Mouse (Mus musculus) ovary, adult 18-20 months (tissue): Measurements from ENCODE around the gene Pnpla3.
"Not testable (repeated sequence)": the region's sequence is repeated elsewhere in the genome, so short reads cannot be mapped to it uniquely, and the experiment has no call there.

Source experiments
- DNase-seq: peaks from one replicate; pipeline ENCODE4 v3.0.0; 2022; ENCODE audit warnings: low spot score, mixed read lengths

Pnpla3 gene

GRCm38 (mm10) chr15:84167600-84167999 lies at the start of gene Pnpla3:
Gene Pnpla3, plus strand, starts transcription at chr15:84167837.
- peak; percentile 93 for DNase-seq

- DNase-seq, result no peak
Observed at GRCm38 (mm10) chr15:84120612-84121011, 47.0 kb upstream of the Pnpla3 start.

GRCm38 (mm10) chr15:84121036-84121435 lies 46.6 kb upstream of the Pnpla3 start:
- DNase-seq, result no peak

- no peak for DNase-seq
Observed at GRCm38 (mm10) chr15:84123075-84123474, 44.6 kb upstream of the Pnpla3 start, which contains the start of gene Pnpla5. Gene Pnpla5, minus strand, starts transcription at chr15:84123175.

DNA sequence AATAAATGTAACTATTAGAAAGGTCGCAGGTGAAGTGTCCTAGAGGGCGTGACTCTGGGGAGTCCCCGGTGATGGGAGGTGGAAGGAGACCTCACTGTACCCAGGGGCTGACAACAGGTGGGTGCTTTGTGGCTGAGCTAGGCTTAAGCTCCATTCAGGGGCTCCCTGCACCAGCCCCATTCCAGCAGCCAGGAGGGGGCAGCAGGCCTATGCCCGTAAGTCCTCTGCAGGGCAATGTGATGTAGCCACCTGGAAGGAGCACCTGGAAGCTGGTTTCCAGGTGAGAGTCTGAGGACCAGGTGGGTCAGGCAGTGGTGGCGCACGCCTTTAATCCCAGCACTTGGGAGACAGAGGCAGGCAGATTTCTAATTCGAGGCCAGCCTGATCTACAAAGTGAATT lies 43.6 kb upstream of the Pnpla3 start:
- no peak for DNase-seq

DNA sequence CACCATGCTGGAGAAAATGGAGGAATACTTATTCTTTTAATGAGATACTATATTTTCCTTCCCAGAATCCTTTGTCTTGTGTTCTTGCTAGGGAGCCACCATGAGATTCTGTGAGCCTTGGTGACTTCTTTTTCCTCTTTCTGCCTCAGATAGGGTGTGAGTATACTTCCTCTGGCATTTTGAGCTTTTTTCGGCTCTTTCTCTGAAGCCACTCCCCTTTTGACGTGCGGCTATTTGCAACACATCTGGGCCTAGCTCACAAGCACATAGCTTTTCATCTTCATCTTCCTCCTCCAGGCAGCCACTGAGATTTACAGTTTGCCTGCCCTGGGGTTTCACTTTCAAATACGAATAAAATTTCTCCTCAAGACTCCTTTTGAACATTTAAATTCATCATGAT lies 41.2 kb upstream of the Pnpla3 start:
- DNase-seq, result no peak

- no peak for DNase-seq
Observed at GRCm38 (mm10) chr15:84126871-84127270, 40.8 kb upstream of the Pnpla3 start.

DNA sequence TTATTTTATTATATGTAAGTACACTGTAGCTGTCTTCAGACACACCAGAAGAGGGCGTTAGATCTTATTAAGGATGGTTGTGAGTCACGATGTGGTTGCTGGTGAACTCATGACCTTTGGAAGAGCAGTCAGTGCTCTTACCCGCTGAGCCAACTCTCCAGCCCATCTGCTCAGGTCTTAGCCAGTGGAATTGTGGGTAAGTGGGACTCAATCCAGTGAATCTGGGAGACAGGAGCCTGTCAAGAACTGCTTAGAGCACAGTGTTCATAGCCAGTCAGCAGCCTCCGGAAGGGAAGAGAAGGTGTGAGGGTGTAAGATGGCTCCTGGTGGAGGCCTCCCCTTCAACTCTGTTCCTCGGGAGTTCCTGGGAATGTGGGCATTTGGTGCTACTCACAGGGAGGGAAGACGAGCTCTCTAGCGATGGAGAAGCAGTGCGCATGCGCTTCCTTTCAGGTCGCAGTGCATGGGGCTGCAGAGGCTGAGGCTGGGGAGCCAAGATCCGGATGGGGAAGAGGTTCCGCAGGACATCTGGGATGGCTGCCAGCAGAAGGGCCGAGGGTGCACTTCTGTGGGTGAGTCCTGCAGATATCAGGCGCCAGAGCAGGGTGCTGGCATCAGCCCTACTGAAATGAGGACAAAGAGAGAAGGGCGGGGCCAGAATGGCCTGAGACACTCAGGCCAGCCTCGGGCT lies 36.4 kb upstream of the Pnpla3 start:
- peak; percentile 24 for DNase-seq

GRCm38 (mm10) chr15:84131971-84132370 lies 35.7 kb upstream of the Pnpla3 start:
- no peak for DNase-seq

DNA sequence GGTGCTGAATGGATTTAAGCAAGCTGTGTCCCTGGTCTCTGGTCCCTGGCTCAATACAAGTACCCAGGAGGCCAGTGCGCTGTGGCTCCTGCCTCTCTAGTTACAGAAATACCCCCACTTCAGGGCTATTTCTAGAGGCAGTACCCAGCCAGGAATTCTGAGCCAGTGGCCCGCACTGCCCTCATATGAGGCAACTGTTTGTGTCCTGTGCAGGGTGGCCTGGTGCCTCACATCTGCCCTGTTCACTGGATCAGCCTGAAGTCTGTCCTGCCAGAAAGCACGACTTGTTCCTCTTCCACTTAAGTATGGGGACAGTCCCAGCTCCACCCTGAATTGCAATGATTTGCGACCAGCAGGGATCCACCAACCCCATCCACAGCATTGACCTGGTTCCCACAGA lies 34.2 kb upstream of the Pnpla3 start:
- DNase-seq, result no peak

GRCm38 (mm10) chr15:84135472-84135871 lies 32.2 kb upstream of the Pnpla3 start:
- no peak for DNase-seq

GRCm38 (mm10) chr15:84136473-84137415 lies 30.9 kb upstream of the Pnpla3 start:
- no peak for DNase-seq

- no peak for DNase-seq
Observed at GRCm38 (mm10) chr15:84139592-84140005, 28.0 kb upstream of the Pnpla3 start.

DNA sequence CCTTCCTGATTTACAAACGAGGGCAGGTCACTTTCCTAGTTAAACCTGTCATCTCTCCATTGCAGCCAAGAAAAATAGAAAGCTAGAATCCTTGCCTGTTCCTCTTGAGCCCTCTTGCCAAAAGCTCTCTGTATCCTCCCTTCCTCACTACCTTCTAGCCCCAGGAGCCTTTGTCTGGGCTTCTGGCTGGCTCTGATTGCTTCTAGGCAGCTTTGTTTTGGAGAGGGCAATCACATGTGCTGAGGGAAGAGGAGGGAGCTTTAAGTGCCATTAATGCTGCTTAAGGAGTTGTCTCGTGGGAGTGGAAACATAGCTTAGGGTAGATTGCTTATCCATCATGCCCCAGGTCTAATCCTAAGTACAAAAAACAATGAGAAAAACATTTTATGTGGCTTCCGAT lies 27.5 kb upstream of the Pnpla3 start:
- no peak for DNase-seq

DNA sequence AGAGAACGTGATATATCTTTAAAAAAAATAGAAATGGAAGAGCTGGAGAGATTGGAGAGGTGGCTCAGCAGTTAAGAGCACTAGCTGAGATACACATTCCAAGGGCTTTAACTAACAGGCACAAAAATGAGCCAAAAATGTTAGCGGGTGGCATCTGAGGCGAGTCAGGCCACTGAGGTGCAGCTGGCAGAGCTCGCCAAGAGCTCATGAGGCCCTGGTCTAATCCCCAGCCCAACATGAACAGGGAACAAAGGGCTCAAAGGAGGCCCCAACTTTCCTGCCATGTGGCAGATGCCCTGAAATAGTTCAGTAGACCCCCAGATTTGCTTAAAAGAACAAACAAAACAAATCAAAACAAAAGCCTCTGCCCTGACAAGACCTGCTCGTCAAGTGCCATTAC lies 26.7 kb upstream of the Pnpla3 start:
- DNase-seq, result no peak

DNA sequence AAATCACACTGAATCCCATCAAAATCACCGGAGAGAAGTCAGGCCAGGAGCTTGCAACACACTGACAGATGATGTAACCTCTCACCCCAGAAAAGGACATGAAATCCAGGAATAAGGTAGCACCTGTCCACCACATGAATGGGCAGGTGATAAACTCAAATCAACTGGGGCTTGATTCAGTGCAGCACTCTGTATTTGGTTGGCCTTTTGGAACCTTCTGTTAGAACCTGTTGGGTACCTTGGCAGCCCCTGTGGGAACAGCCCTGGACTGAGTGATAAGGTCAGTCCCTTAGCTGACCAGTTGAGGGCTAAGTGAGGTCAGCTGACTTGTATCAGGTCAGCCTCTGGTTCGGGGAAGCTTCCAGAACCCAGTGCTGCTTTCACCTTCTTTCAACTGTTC lies 11.5 kb upstream of the Pnpla3 start:
- DNase-seq, result no peak

- DNase-seq, result not testable (repeated sequence)
Observed at GRCm38 (mm10) chr15:84157530-84157929, 10.1 kb upstream of the Pnpla3 start.

DNA sequence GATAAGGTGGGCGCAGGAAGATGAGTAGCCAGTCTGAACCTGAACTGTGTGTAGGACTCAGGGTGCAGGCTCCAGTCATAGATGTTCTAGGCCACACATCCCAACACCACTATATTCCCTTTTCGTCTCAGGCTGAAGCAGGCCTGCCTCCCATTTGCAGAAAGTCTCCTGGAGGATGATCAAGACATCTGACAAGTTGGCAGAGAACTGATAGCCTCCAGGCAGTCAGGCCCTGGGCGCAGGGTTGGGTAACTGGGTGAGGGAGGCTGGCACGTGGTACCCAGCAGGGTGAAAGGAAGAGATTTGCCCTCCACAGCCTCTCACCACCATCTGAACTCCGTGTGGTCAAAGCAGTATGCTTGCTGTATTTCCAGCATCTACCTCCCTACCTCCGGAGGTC lies 5.8 kb upstream of the Pnpla3 start:
- DNase-seq, result no peak

DNA sequence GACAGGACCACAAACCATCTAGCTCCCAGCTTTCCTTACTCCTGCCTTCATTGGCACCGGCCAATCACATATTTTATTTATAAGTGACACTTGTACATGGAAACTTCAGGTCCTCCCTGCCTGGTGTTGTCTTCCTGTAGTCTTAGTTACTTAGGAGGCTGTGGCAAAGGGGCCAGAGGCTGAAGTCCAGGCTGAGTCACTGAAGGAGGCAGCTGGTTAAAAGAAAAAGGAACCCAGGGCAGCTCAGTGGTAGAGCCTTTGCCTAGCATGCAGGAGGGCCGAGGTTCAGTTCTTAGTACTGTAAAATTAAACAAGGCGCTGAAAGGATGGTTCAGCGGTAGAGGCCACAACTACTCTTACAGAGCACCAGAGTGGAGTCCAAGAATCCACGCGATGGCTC lies 819 bp upstream of the Pnpla3 start:
- no peak for DNase-seq

GRCm38 (mm10) chr15:84168170-84169161 lies 829 bp downstream of the Pnpla3 start:
- DNase-seq, result no peak

GRCm38 (mm10) chr15:84169511-84169910 lies 1.9 kb downstream of the Pnpla3 start:
- DNase-seq, result no peak

DNA sequence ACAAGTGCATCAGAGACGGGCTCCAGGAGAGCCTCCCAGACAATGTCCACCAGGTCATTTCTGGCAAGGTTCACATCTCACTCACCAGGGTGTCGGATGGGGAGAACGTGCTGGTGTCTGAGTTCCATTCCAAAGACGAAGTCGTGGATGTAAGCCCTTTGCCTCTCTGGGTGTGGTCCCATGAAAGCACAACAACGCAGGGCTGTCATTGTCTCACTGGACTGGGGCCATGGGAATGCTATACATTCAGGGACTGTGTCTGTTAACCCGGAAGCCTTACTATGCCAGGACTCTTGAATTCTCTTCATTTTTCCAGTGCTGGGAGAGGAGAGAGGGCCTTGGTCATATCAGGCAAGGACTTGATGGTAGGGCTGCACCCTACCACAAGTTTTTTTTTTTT lies 3.5 kb downstream of the Pnpla3 start:
- DNase-seq, result no peak
